Mouse (Mus musculus): ENCODE data around the gene Rgma. TPM values are rescaled to one million over a fixed set of nuclear protein-coding genes. Genes with fewer than 3 reads are reported as not detected.

The Rgma gene
- polyA plus RNA-seq (2012; rRNA removed) = 0.06 and 0.32 TPM in 2 replicates
- 0.05 TPM in 1 of 2 replicates, not detected in the other for polyA plus RNA-seq (2014; fragmentation: Nextera tagmentation; extraction: Ambion mirVana)

- H3K4me3 ChIP-seq (ENCODE audit: insufficient read depth in 1 of 2, low read depth in 2 of 2, low read length in 2 of 2) = peak within 1 kb of the TSS; percentile 26 to 29
- ATAC-seq (ENCODE audit: insufficient read depth) = no peak
- no peaks in the 10 kb centered on the region for H3K9me3 ChIP-seq (ENCODE audit: control insufficient read depth, low read length)
- no peak for DNase-seq (ENCODE audit: low read depth in 3 of 3, low spot score in 3 of 3)
- no peak for TF ChIP-seq CTCF (IDR thresholded peaks at IDR 0.05; ENCODE audit: low read depth)
- no peak for TF ChIP-seq EP300 (IDR thresholded peaks at IDR 0.05; ENCODE audit: low read depth)
- peaks cover 59% of the 10 kb centered on the region for H3K27me3 ChIP-seq (ENCODE audit: control insufficient read depth, insufficient read depth, low read length)
- WGBS (ENCODE audit: insufficient replicate concordance) = under 1% methylated on average over 85 of the region's 85 CpGs
- H3K36me3 ChIP-seq (replicated peaks; ENCODE audit: control insufficient read depth, insufficient read depth, low read depth) = no peaks in the 10 kb centered on the region
- no peaks in the 10 kb centered on the region for H3K4me1 ChIP-seq (replicated peaks; ENCODE audit: control insufficient read depth in 2 of 2, insufficient read depth in 2 of 2, low read length in 1 of 2)
- H3K9ac ChIP-seq (replicated peaks) = no peak within 1 kb of the TSS
- H3K27ac ChIP-seq = no peak within 1 kb of the TSS
- H3K4me2 ChIP-seq (ENCODE audit: low read depth) = peak within 1 kb of the TSS; percentile 50
Measured at GRCm38 (mm10) chr7:73375257-73376100, at the start of gene Rgma. Rgma (plus strand) TSS chr7:73375509.

GRCm38 (mm10) chr7:73326236-73326635 lies 49.1 kb upstream of the Rgma start:
- DNase-seq (ENCODE audit: low read depth in 3 of 3, low spot score in 3 of 3) (no peak), ATAC-seq (ENCODE audit: insufficient read depth) (no peak)
- H3K9ac ChIP-seq (replicated peaks) = no peak overlapping the region
- no peaks in the 10 kb centered on the region for H3K9me3 ChIP-seq (ENCODE audit: control insufficient read depth, low read length)
- H3K4me3 ChIP-seq (ENCODE audit: insufficient read depth in 1 of 2, low read depth in 2 of 2, low read length in 2 of 2) = no peak overlapping the region
- no peak overlapping the region for H3K4me2 ChIP-seq (ENCODE audit: low read depth)
- H3K4me1 ChIP-seq (replicated peaks; ENCODE audit: control insufficient read depth in 2 of 2, insufficient read depth in 2 of 2, low read length in 1 of 2) = no peaks in the 10 kb centered on the region
- TF ChIP-seq CTCF (IDR thresholded peaks at IDR 0.05; ENCODE audit: low read depth) (no peak), EP300 (IDR thresholded peaks at IDR 0.05; ENCODE audit: low read depth) (no peak)
- H3K27ac ChIP-seq = no peak overlapping the region
- no peaks in the 10 kb centered on the region for H3K36me3 ChIP-seq (replicated peaks; ENCODE audit: control insufficient read depth, insufficient read depth, low read depth)
- H3K27me3 ChIP-seq (ENCODE audit: control insufficient read depth, insufficient read depth, low read length) = no peaks in the 10 kb centered on the region
- 80% methylated on average over 14 of the region's 14 CpGs for WGBS (ENCODE audit: insufficient replicate concordance)

- DNase-seq (ENCODE audit: low read depth in 3 of 3, low spot score in 3 of 3) = no peak
- no peak overlapping the region for H3K4me2 ChIP-seq (ENCODE audit: low read depth)
- no peaks in the 10 kb centered on the region for H3K9me3 ChIP-seq (ENCODE audit: control insufficient read depth, low read length)
- no peak for ATAC-seq (ENCODE audit: insufficient read depth)
- no peak overlapping the region for H3K9ac ChIP-seq (replicated peaks)
- no peak overlapping the region for H3K27ac ChIP-seq
- no peaks in the 10 kb centered on the region for H3K4me1 ChIP-seq (replicated peaks; ENCODE audit: control insufficient read depth in 2 of 2, insufficient read depth in 2 of 2, low read length in 1 of 2)
- no peak overlapping the region for H3K4me3 ChIP-seq (ENCODE audit: insufficient read depth in 1 of 2, low read depth in 2 of 2, low read length in 2 of 2)
- H3K36me3 ChIP-seq (replicated peaks; ENCODE audit: control insufficient read depth, insufficient read depth, low read depth) = no peaks in the 10 kb centered on the region
- WGBS (ENCODE audit: insufficient replicate concordance) = 78% methylated on average over 11 of the region's 11 CpGs
- no peak for TF ChIP-seq CTCF (IDR thresholded peaks at IDR 0.05; ENCODE audit: low read depth)
- TF ChIP-seq EP300 (IDR thresholded peaks at IDR 0.05; ENCODE audit: low read depth) = no peak
- no peaks in the 10 kb centered on the region for H3K27me3 ChIP-seq (ENCODE audit: control insufficient read depth, insufficient read depth, low read length)
Measured at GRCm38 (mm10) chr7:73326680-73327079, 48.6 kb upstream of the Rgma start.

GRCm38 (mm10) chr7:73327193-73327592 lies 48.1 kb upstream of the Rgma start:
- Histone ChIP-seq H3K4me2 (ENCODE audit: low read depth) (no peak overlapping the region), H3K27me3 (ENCODE audit: control insufficient read depth, insufficient read depth, low read length) (no peaks in the 10 kb centered on the region), H3K9me3 (ENCODE audit: control insufficient read depth, low read length) (no peaks in the 10 kb centered on the region), H3K36me3 (replicated peaks; ENCODE audit: control insufficient read depth, insufficient read depth, low read depth) (no peaks in the 10 kb centered on the region), H3K9ac (replicated peaks) (no peak overlapping the region), H3K27ac (no peak overlapping the region), H3K4me1 (replicated peaks; ENCODE audit: control insufficient read depth in 2 of 2, insufficient read depth in 2 of 2, low read length in 1 of 2) (no peaks in the 10 kb centered on the region), H3K4me3 (ENCODE audit: insufficient read depth in 1 of 2, low read depth in 2 of 2, low read length in 2 of 2) (no peak overlapping the region)
- 57% methylated on average over 8 of the region's 8 CpGs for WGBS (ENCODE audit: insufficient replicate concordance)
- ATAC-seq (ENCODE audit: insufficient read depth) = no peak
- TF ChIP-seq EP300 (IDR thresholded peaks at IDR 0.05; ENCODE audit: low read depth) (no peak), CTCF (IDR thresholded peaks at IDR 0.05; ENCODE audit: low read depth) (no peak)
- no peak for DNase-seq (ENCODE audit: low read depth in 3 of 3, low spot score in 3 of 3)

- Histone ChIP-seq H3K9me3 (ENCODE audit: control insufficient read depth, low read length) (no peaks in the 10 kb centered on the region), H3K4me2 (ENCODE audit: low read depth) (no peak overlapping the region), H3K36me3 (replicated peaks; ENCODE audit: control insufficient read depth, insufficient read depth, low read depth) (no peaks in the 10 kb centered on the region), H3K4me1 (replicated peaks; ENCODE audit: control insufficient read depth in 2 of 2, insufficient read depth in 2 of 2, low read length in 1 of 2) (no peaks in the 10 kb centered on the region), H3K27me3 (ENCODE audit: control insufficient read depth, insufficient read depth, low read length) (no peaks in the 10 kb centered on the region), H3K27ac (no peak overlapping the region), H3K9ac (replicated peaks) (no peak overlapping the region), H3K4me3 (ENCODE audit: insufficient read depth in 1 of 2, low read depth in 2 of 2, low read length in 2 of 2) (no peak overlapping the region)
- TF ChIP-seq CTCF (IDR thresholded peaks at IDR 0.05; ENCODE audit: low read depth) (no peak), EP300 (IDR thresholded peaks at IDR 0.05; ENCODE audit: low read depth) (no peak)
- DNase-seq (ENCODE audit: low read depth in 3 of 3, low spot score in 3 of 3) (no peak), ATAC-seq (ENCODE audit: insufficient read depth) (no peak)
- WGBS (ENCODE audit: insufficient replicate concordance) = 56% methylated on average over 5 of the region's 5 CpGs
Measured at GRCm38 (mm10) chr7:73327652-73328051, 47.7 kb upstream of the Rgma start.

All from liver, embryonic 14.5 days (tissue).